Mouse (Mus musculus): ENCODE results near the gene Mindy1. TPM values are rescaled to one million over a fixed set of nuclear protein-coding genes. Genes with fewer than 3 reads are reported as not detected.
A peak's percentile ranks its signal among the peaks of the same experiment; 100 is the strongest.
"Not testable (repeated sequence)": the region's sequence is repeated elsewhere in the genome, so short reads cannot be mapped to it uniquely, and the experiment has no call there.

The Mindy1 gene
- total RNA-seq, 2 experiments from 2014 or later: 20.2 to 23.4 TPM

DNA sequence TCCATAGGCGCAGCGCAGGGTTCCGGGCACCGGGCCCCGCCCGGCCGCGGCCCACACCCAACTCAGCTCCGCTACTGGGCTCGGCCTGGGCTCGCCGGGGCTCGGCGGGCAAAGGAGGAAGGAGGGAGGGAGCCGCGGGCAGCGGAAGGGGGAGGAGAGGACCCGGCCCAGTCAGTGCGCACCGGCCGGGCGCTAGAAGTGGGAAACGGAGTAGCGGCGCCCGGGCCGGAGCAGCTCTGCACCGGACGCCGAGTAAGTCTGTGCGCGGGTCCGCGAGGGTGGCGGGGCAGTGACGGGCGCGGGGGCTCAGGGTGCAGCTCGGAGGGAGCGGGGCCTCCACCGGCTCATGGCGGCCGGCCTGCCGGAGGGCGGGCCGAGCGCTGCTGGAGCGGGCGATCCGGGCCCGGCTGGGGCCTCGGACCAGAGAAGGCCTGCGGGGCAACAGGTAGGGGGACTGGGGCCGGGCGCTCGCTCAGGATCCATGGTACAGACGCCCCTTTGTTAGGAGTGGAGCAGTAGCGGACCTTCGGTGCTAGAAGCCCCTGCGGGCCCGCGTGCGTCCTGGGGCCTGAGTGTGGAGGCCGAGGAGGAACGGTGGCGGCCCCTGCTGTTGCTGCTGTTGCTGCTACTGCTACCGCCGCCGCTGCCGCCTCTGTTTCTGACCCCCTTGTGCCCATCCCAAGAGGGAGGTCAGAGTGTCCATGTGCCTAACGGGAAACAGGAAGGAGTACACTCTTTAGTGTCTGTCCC lies 34.1 kb downstream of the Mindy1 start:
- intact Hi-C loops (cut with DNase I): loop anchor here (2.0 to 5.0 kb wide), 2 partner anchors 32 to 117 kb away; partner anchors contain the start of genes Arnt and Prune1

DNA sequence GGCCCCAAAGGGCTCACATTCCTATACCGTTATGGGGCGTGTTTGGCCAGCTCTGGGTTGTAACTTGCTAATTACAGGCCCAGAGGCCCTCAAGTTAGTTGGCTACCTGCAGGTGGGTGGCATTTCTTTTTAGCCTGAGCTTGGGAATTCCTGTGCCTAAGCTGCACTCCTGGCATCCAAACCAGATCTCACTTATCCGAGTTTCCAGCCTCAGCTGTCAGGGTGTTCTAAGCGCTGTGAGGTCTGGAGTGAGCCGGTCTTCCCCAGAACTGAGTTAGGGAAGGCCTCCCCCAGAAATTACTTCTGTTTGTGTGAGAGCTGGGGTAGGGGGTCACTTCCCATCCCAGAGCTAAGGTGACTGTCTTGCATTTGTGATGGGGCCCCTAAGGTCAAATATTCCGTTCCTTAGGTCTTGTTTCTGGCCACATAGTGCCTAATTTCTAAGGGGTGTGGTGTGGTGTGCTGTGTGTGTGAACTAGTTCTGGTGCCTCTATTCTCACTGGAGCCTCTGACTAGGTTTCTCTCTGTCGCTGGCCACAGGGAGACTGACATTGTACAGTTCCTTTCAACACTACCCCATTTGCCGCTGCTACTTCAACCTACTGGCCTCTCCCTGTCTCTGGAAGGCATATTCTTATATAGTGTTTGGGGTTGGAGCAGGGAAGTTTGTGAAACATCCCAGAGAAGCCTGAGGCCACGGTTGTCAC lies 34.9 kb downstream of the Mindy1 start:
- intact Hi-C loops (cut with DNase I): loop anchor here (2.0 to 5.0 kb wide), 2 partner anchors 33 to 116 kb away; partner anchors contain the start of genes Arnt and Prune1
- no peak for DNase-seq (ENCODE audit: low spot score)

More for the DNA sequence above, 34.1 kb downstream of the Mindy1 start:
- DNase-seq (ENCODE audit: low spot score): peak; percentile 88

- DNase-seq (ENCODE audit: low spot score): no peak
- intact Hi-C loops (cut with DNase I): loop anchor here (5.0 kb wide), 1 partner anchor 115 kb away; the partner anchor contains the start of gene Arnt
Measured at GRCm38 (mm10) chr3:95317414-95318080, 36.4 kb downstream of the Mindy1 start.

DNA sequence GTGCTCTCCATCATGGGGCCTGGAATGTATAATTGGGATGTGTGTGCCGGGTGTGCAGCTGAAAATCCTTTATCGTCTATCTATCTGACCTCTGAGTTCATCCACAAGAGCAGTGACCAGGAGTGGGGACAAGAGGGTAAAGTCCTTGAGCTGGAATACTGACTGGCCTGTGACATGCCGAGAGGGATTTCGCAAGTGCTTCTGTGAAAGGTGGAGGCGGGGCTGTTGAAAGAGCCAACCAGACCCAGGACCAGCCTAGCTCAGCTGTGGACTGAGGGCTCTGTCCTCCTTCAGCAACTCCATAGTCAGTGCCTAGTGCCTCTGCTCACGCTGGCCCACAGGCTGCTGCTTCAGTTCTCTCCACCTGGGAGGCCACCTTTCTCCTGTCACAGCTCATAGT lies 37.4 kb downstream of the Mindy1 start:
- intact Hi-C loops (cut with DNase I): loop anchor here (5.0 kb wide), 1 partner anchor 114 kb away; the partner anchor contains the start of gene Arnt
- DNase-seq (ENCODE audit: low spot score): peak; percentile 27

DNA sequence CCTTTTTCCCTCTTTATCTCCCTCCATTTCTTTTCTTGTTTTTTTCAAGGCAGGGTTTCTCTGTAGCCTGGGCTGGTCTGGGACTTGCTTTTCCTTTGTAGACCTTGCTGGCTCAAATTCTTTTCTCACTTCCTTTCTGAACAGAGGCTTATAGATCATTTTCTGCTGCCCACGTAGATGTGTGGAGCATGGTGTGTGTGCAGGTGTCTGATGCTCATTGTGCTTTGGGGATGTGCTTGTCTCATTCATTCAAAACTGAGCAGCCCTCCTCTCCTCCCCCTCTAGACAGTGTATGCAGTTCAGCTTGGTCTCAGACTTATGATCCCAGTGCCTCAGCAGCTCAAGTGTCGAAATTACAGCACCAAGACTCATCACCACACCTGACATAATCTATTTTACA lies 38.0 kb downstream of the Mindy1 start:
- intact Hi-C loops (cut with DNase I): loop anchor here (5.0 kb wide), 1 partner anchor 113 kb away; the partner anchor contains the start of gene Arnt
- DNase-seq (ENCODE audit: low spot score): no peak

- DNase-seq (ENCODE audit: low spot score): no peak
- intact Hi-C loops (cut with DNase I): loop anchor here (5.0 kb wide), 1 partner anchor 112 kb away; the partner anchor contains the start of gene Arnt
Measured at GRCm38 (mm10) chr3:95319701-95320625, 38.8 kb downstream of the Mindy1 start.

- intact Hi-C loops (cut with DNase I): no loop called here
- DNase-seq (ENCODE audit: low spot score): no peak
Measured at GRCm38 (mm10) chr3:95323429-95323828, 42.3 kb downstream of the Mindy1 start.

DNA sequence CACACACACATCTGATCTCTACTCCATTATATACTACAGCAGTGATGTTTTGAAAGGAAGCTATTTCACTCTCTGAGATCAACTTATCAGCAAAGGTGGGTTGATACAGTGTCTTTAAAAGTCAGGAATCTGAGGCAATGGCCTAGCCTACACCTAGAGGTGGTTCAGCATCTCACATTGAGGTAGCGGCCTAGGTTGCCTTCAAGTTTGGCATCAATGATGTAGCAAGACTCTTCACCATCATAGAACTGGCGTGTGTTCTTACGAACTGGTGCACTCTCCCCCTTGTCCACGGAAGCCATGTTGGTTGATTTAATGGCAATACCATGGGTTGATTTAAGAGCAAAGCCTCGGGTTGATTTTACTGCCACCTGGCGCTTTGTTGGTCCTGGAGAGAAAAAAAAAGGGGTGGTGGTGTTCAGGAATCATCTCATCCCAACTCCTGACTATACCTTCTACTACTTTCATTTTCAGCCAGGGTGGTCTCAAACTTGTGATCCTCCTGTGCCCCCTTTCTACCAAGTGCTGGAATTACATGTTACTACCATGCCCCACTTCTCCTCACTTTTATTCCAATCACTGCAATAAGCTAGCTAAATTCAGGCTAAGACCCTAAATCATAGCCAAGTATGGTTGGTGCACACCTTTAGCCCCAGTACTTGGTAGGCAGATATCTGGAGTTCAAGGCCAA lies 43.5 kb downstream of the Mindy1 start:
- DNase-seq (ENCODE audit: low spot score): no peak
- intact Hi-C loops (cut with DNase I): no loop called here

- intact Hi-C loops (cut with DNase I): no loop called here
- no peak for DNase-seq (ENCODE audit: low spot score)
Measured at GRCm38 (mm10) chr3:95328803-95329404, 47.8 kb downstream of the Mindy1 start.

DNA sequence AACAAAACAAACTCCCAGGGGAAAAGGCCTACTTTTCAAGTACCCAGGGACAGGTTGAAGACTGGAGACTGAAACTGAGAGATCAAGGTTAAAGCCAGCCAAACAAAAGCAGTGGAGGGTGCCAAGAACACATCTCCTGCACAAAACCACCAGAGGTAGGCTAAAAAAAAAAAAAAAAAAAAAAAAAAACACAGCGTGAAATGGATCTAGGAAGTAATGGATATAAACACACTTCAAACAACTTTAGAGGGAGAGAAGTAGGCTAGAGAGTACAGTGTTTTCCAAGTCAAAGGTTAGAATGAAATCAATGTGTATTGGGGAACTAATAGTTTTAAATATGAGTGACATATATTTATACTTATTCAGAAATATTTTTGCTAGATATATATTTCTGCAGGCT lies 50.4 kb downstream of the Mindy1 start:
- no peak for DNase-seq (ENCODE audit: low spot score)
- intact Hi-C loops (cut with DNase I): no loop called here

- intact Hi-C loops (cut with DNase I): no loop called here
- no peak for DNase-seq (ENCODE audit: low spot score)
Measured at GRCm38 (mm10) chr3:95337345-95337744, 56.2 kb downstream of the Mindy1 start.

- no peak for DNase-seq (ENCODE audit: low spot score)
- intact Hi-C loops (cut with DNase I): no loop called here
Measured at GRCm38 (mm10) chr3:95338251-95338650, 57.1 kb downstream of the Mindy1 start.

DNA sequence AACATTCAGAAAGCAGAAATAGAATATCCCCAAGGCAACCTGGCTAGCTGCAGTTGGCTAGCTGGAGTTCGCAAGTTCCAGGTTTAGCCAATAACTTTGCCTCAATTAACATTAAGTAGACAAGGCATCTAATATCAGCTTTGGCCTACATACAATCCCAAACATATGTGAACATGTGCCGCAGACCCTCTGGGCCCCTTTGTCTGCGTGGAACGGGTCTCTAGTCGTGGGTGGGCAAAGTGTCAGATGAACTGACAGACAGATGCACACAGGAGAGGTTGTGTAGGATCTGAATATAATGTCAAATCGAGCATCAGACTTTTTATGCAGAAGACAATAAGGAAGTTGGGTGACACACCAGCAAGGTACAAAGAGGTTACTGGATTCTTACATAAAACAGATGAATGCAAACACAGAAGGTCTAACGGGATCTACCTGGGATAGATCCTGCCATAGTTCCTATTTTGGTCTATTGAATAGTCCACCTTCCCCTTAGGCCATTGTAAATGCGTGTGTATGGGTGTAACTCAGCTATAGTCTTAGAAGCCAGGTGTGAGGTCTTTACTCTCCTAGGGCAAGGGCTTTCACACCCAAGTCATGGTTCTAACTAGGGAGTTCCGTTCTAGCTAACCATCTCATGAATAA lies 62.3 kb downstream of the Mindy1 start:
- intact Hi-C loops (cut with DNase I); DNase-seq (ENCODE audit: low spot score): not testable (repeated sequence)

Other genes starting within 250 kb of the Mindy1 start
- gene Psmd4, start 238.7 kb upstream of the Mindy1 start, total RNA-seq (2021): 100 to 1,000 TPM; 119 to 129 TPM
- 10 to 100 TPM; 14.2 to 15.2 TPM for gene Pip5k1a, start 174.4 kb upstream of the Mindy1 start, total RNA-seq (2021)
- gene Vps72, start 170.3 kb upstream of the Mindy1 start, total RNA-seq (2021): 10 to 100 TPM; 31.3 to 32.2 TPM
- gene Tmod4, start 156.9 kb upstream of the Mindy1 start, total RNA-seq (2021): 10 to 100 TPM; 17.3 to 24.5 TPM
- 10 to 100 TPM; 28.3 to 31.4 TPM for gene Scnm1, start 147.3 kb upstream of the Mindy1 start, total RNA-seq (2021)
- 1 to 10 TPM; 6.7 to 7.9 TPM for gene Lysmd1, start 147.3 kb upstream of the Mindy1 start, total RNA-seq (2021)
- 1 to 10 TPM; 2.0 to 2.1 TPM for gene Tnfaip8l2, start 139.0 kb upstream of the Mindy1 start, total RNA-seq (2021)
- 1 to 10 TPM; 7.3 to 9.4 TPM for gene Sema6c, start 120.9 kb upstream of the Mindy1 start, total RNA-seq (2021)
- gene Gabpb2, start 63.4 kb upstream of the Mindy1 start, total RNA-seq (2021): 10 to 100 TPM; 12.7 to 14.1 TPM
- 10 to 100 TPM; 19.9 to 26.0 TPM for gene Cdc42se1, start 52.6 kb upstream of the Mindy1 start, total RNA-seq (2021)
- 1 to 10 TPM; 6.6 to 7.5 TPM for gene Mllt11, start 49.2 kb upstream of the Mindy1 start, total RNA-seq (2021)
- not detected for gene Gm128, start 39.7 kb upstream of the Mindy1 start, total RNA-seq (2021)
- gene Bnipl, start 30.2 kb upstream of the Mindy1 start, total RNA-seq (2021): not detected
- 10 to 100 TPM; 22.1 to 22.8 TPM for gene Prune1, start 731 bp downstream of the Mindy1 start, total RNA-seq (2021)
- under 1 TPM; 0.52 to 0.59 TPM for gene Anxa9, start 25.8 kb downstream of the Mindy1 start, total RNA-seq (2021)
- gene Cers2, start 33.4 kb downstream of the Mindy1 start, total RNA-seq (2021): 10 to 100 TPM; 35.9 to 40.4 TPM
- gene Setdb1, start 75.9 kb downstream of the Mindy1 start, total RNA-seq (2021): 10 to 100 TPM; 11.2 to 11.4 TPM
- gene 4930558C23Rik, start 121.5 kb downstream of the Mindy1 start, total RNA-seq (2021): not detected
- 10 to 100 TPM; 40.8 to 43.6 TPM for gene Arnt, start 153.0 kb downstream of the Mindy1 start, total RNA-seq (2021)
- 10 to 100 TPM in 1 of 2 experiments, 1 to 10 TPM in 1; 8.7 to 10.9 TPM for gene Ctsk, start 217.9 kb downstream of the Mindy1 start, total RNA-seq (2021)
- gene Ctss, start 245.4 kb downstream of the Mindy1 start, total RNA-seq (2021): 10 to 100 TPM; 13.6 TPM

All from heart, postnatal 25 days (tissue).